Mouse (Mus musculus) stomach, embryonic 14.5 days (tissue): Measurements from ENCODE around the gene Olfr1447. TPM values are rescaled to one million over a fixed set of nuclear protein-coding genes. Genes with fewer than 3 reads are reported as not detected.

Experiments used
- polyA plus RNA-seq: library from polyadenylated mRNA; unstranded; fragments of >200 nt; fragmentation: Nextera tagmentation; extraction: Ambion mirVana; gene quantifications from 2 replicates; pipeline ENCODE4 v1.2.1, GENCODE M21; 2014

Olfr1447 gene
- polyA plus RNA-seq, 1 experiment from 2014 or later, result not detected

Other genes starting within 250 kb of the Olfr1447 start
- gene Olfr1442, start 233.3 kb downstream of the Olfr1447 start, polyA plus RNA-seq, result not detected in 2 replicates
- not detected in 2 replicates for gene Olfr1443, start 225.6 kb downstream of the Olfr1447 start, polyA plus RNA-seq
- not detected in 2 replicates for gene Keg1, start 208.0 kb downstream of the Olfr1447 start, polyA plus RNA-seq
- 1.1 TPM in 2 replicates for gene Cntf, start 138.1 kb downstream of the Olfr1447 start, polyA plus RNA-seq
- 10.4 and 12.0 TPM in 2 replicates for gene Zfp91, start 107.6 kb downstream of the Olfr1447 start, polyA plus RNA-seq
- 1.7 and 2.3 TPM in 2 replicates for gene Lpxn, start 107.5 kb downstream of the Olfr1447 start, polyA plus RNA-seq
- not detected in 2 replicates for gene Gm5244, start 57.1 kb downstream of the Olfr1447 start, polyA plus RNA-seq
- not detected in 2 replicates for gene Olfr1444, start 46.5 kb downstream of the Olfr1447 start, polyA plus RNA-seq
- not detected in 2 replicates for gene Olfr1445, start 19.9 kb downstream of the Olfr1447 start, polyA plus RNA-seq
- not detected in 2 replicates for gene Olfr1446, start 10.2 kb downstream of the Olfr1447 start, polyA plus RNA-seq
- not detected in 2 replicates for gene Olfr1448, start 20.7 kb upstream of the Olfr1447 start, polyA plus RNA-seq
- not detected in 2 replicates for gene Olfr1449, start 27.1 kb upstream of the Olfr1447 start, polyA plus RNA-seq
- not detected in 2 replicates for gene Olfr1450, start 46.5 kb upstream of the Olfr1447 start, polyA plus RNA-seq
- gene Olfr1451, start 91.3 kb upstream of the Olfr1447 start, polyA plus RNA-seq, result not detected in 2 replicates
- gene Olfr1453, start 124.6 kb upstream of the Olfr1447 start, polyA plus RNA-seq, result not detected in 2 replicates
- gene Olfr1454, start 156.9 kb upstream of the Olfr1447 start, polyA plus RNA-seq, result not detected in 2 replicates
- not detected in 2 replicates for gene Olfr1457, start 194.1 kb upstream of the Olfr1447 start, polyA plus RNA-seq
- gene Olfr1458, start 203.0 kb upstream of the Olfr1447 start, polyA plus RNA-seq, result not detected in 2 replicates
- not detected in 2 replicates for gene Olfr1459, start 245.8 kb upstream of the Olfr1447 start, polyA plus RNA-seq